Mouse (Mus musculus) spleen, postnatal 36 days (tissue): Measurements from ENCODE around the gene Fcrl1.
"Not testable (repeated sequence)": the region's sequence is repeated elsewhere in the genome, so short reads cannot be mapped to it uniquely, and the experiment has no call there.

Experiments used
- DNase-seq, 2 experiments: peaks; one replicate each; pipeline ENCODE4 v3.0.0; 2022; ENCODE audit warnings: low spot score in 2 of 2, mixed read lengths in 1 of 2

The Fcrl1 gene

DNA sequence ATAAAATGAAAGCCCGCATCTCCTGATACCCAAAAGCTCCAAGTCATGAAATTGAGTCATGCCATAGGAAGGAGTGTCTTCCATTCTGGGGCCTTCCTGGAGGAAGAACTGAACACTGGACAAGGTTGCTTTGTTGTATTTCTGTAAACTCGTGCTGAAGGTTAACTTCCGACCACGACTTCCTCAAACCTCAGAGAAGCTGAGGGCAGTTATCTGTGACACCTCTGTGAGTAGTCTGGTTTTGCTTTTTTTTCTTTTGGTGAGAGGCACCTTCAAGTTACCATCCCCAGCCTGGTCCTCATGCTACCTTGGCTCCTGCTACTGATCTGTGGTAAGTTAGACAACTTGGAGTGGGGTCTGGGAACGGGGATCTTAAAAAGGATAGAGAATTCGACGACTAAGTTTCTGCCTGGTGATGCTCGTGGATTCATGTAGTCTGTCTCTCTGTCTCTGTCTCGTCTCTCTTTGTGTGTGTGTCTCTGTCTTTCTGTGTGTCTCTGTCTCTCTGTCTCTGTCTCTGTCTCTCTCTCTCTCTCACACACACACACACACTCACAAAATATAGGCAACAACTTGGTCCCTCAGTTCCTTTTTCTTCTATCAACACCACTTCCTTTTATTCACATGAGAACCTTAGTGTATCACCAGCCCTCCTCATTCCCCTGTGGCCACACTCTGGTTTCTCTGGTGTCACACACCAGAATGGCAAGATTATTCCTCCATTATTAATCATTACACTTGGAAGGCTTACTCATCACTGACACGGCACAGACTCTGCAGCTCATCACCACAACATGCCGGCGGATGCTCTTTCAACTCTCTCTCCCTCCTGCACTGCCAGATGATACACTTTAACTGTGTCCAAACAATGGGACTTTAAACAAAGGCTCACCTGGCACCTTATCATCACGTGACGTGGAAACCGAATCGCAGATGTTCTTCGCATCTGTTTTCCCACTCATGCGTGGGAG, at the start of gene Fcrl1:
Gene Fcrl1 (plus strand): TSS at position 193 of the 971 bp plus-strand sequence.
- DNase-seq, result peak; percentile 75 to 82

DNA sequence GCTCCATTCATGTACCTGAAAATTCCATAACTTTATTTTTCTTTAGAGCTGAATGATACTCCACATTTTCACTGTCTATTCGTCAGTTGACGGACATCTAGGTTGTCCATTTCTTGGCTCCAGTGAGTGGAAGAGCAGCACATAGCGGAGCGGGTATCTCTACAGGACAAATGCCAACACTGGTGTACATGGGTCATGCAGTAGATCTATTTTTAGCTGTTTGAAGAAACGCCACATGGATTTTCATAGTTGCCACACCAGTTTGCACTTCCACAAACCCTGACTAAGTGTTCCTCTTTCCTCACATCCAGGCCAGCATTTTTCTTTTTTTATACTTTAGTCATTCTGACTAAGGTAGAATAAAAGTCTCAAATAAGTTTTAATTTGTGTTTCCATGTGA, 38.3 kb upstream of the Fcrl1 start:
- DNase-seq, result no peak

DNA sequence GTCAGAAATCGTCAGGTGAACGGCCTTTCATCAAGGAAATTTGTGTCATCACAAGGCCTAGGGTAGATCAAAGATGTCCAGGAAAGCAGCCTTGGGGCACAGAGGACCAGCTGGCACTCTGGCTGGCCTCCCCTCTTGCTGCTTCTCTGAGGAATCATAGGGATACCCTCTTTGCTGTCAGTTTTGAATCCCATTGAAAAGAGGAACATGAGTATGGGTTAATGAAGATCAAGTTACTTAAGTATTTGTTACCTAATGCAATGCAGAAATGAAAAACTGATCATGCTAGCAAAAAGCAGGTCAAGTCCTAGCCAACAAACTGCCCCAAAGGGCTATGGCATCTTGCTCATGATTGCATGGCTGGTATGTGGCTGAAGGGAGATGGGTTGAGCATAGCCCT, 25.2 kb upstream of the Fcrl1 start:
- DNase-seq, result not testable (repeated sequence)

DNA sequence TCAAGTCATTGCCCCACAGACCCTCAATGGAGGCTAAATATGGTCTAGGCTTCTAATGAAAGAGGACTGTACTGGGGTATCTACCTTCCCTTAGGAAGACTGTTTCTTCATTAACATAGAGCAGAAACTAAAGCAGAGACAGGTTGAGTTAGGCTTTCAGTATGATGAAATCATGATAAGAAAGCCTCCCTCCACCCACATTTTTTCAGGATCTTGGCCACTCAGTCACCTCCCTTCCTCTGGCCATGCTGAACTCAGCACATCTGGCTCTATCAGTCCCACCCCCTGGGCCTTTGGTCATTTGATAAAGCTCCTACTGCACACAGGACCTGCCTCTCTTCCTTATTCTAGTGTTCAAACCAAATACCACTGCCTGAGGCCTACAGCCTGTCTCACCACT, 18.6 kb upstream of the Fcrl1 start, which contains the start of gene Cd5l:
Gene Cd5l (plus strand): TSS at position 301 of the 400 bp plus-strand sequence.
- DNase-seq, result no peak

DNA sequence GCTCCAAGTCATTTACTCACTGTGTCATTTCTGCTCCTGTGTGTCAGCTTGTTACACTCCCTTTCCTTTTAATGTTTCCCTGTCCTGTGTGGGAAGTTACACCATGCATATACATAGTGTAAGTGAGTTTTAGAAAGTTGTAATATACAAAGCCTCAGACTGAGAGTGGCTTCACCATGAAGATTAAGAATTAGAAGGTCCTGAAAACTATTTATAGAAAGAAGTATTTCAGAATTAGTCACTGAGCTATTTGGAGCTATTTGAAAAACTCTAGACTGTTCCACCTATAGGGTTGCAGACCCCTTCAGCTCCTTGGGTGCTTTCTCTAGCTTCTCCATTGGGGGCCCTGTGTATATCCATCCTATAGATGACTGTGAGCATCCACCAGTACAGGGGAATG, 17.0 kb upstream of the Fcrl1 start:
- no peak for DNase-seq

DNA sequence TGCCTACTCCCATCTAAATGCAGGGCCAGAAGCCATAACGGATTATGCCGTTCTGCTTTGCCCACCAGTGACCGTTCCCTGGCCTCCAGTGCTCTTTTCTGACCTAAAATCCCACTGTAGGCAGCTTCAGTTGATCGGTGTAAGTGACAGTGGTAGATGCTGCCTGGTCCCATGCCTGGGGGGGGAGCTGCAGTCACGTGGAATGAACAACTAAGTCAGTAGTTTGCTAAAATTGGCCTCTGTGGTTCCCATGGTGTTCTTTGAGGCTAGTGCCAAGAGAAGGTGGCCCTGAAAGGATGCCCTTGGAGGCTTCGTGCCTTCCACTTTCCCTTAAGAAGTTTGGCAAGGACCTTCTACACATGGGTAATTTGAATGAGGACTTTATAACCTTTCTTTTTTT, 15.7 kb upstream of the Fcrl1 start:
- peak in 1 of 2 experiments; percentile 46 for DNase-seq

DNA sequence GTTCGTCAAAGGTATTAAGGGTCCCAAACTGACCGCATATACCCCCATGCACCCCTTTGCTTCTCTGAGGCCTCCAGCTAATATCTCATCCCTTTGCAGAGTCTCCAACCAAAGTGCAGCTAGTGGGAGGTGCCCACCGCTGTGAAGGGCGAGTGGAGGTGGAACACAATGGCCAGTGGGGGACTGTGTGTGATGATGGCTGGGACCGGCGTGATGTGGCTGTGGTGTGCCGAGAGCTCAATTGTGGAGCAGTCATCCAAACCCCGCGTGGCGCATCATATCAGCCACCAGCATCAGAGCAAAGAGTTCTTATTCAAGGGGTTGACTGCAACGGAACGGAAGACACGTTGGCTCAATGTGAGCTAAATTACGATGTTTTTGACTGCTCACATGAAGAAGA, 10.5 kb upstream of the Fcrl1 start:
- DNase-seq, result no peak

DNA sequence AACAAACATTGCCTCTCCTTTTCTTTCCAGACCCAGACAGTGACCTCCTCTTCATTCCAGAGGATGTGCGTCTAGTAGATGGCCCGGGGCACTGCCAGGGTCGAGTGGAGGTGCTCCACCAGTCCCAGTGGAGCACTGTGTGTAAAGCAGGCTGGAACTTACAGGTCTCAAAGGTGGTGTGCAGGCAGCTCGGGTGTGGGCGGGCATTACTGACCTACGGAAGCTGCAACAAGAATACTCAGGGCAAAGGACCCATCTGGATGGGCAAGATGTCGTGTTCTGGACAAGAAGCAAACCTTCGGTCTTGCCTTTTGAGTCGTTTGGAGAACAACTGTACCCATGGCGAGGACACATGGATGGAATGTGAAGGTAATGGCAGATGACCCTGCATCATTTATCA, 8.7 kb upstream of the Fcrl1 start:
- DNase-seq, result no peak

DNA sequence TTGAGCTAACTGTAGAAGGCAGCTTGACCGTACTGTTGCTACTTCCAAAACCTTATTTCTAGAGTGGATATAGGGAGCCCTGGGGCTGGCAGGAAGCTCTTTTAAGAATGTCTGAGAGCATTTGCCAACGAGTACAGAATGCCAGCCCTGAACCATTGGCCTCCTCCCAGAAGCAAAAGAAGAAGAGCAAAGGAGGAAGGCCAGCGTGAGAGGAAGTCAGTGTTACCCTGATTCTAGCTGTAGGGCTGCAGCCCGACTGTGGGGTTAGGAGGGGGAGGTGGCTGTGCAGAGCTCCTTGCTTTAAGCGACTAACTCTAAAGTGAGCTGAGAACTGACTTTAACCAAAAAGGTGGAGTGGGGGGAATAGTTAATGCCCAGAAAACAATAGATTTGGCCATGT, 7.0 kb upstream of the Fcrl1 start:
- peak; percentile 45 to 47 for DNase-seq

DNA sequence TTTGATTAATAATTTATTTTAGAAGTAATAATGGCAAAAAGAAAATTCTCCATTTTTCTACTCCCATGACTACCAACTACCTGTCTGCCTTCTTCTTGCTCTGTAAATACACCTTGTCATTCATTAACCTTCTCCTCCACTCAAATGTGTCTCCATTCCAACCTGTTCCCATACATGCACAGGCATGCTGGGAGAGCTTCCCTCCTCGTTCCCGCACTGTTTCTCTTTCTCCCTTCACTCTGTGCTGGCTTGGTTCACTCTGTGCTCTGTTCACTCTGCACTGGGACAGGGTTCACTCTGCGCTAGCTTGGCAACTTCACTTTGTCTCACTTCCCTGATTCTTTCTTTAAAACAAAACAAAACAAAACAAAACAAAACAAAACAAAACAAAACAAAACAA, 1.0 kb downstream of the Fcrl1 start:
- no peak for DNase-seq

DNA sequence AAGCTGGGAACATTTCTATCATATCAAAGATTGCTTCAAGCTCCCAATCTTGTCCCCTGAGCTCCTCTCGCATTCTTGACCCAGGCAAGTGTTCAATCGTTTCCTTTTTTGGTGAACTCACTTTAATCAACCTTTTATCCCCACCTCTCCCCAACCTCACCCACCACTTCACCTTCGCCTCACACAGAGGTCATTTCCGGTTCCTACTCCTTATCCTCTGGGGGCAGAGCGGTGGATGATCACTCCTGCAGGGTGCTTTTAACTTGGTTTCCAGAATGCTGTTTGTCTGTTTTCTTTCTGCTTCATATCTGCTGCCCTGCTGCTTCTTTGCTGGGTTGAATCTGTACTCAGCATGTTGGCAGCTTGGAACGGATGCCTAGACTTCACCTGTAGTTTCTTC, 1.5 kb downstream of the Fcrl1 start:
- DNase-seq, result peak; percentile 58 to 64

DNA sequence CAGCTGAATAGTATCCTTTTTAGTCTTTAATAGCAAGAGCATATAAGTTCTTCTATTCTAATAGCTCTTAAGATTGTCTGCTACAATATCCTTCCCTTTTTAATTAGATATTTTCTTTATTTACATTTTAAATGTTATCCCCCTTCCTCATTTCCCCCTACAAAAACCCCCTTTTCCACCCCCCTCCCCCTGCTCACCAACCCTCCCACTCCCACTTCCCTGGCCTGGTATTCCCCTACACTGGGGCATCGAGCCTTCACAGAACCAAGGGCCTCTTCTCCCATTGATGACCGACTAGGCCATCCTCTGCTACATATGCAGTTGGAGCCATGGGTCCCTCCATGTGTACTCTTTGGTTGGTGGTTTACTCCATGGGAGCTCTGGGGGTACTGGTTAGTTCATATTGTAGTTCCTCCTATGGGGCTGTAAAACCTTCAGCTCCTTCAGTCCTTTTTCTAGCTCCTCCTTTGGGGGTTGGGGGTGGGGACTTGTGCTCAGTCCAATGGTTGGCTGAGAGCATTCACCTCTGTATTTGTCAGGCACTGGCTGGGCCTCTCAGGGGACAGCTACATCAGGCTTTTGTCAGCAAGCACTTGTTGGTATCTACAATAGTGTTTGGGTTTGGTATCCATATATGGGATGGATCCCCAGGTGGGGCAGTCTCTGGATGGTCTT, 3.6 kb downstream of the Fcrl1 start:
- DNase-seq, result peak; percentile 90 to 92

DNA sequence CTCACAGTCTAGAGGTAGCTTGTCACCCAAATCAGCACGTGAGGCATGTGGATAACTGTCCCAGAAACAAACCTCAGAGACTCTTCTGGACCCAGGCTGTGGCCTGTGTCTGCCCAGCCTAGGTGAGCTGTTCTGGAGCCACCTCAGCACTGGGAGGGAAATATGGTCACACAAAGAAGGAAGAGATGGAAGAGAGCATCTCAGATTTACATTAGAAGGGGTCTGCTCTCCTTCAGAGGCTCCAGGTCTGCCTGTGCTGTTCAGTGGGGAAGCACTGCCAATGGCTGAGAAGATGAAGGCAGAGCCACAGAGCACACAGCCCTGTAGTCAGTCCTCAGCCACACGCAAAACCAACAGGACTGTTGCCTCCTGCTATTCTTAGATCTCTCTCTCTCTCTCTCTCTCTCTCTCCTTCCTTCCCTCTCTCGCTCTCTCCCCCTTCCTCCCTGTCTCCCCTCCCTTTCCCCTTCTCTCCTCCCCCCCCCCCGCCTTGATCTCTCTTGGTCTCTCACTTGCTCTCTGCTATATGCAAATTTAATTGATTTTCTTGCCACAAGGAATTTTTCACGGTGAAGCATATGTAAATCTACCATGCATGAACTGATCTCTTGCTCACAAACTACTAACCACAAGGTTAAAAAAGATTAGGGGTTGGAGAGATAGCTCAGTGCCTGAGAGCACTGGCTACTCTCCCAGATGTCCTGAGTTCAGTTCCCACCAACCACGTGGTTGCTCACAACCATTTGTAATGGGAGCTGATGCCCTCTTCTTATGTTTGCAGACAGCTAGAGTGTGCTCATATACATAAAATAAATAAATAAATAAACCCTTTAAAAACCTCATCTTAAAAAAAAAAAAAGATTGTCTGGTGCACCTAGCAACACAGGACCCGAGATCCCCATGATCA, 5.9 kb downstream of the Fcrl1 start:
- peak; percentile 35 to 49 for DNase-seq

DNA sequence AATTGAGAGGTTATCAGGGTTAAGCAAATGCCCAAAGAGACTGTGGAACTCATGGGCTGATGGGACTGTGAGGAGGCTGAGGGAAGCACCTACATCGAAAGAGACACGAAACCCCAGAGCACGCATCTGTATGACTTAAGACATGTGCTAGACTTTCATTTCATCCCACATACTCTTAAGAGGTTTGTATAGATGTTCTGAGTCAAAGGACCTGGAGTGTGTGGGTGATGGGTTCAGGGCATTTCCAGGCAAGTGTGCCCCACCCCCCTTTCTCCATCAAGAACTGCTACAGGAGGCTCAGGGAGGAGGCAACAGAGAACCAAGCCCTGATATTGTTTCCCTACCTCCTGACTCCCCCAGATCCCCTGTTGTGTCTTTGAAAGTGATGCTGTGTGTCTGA, 7.1 kb downstream of the Fcrl1 start:
- no peak for DNase-seq

DNA sequence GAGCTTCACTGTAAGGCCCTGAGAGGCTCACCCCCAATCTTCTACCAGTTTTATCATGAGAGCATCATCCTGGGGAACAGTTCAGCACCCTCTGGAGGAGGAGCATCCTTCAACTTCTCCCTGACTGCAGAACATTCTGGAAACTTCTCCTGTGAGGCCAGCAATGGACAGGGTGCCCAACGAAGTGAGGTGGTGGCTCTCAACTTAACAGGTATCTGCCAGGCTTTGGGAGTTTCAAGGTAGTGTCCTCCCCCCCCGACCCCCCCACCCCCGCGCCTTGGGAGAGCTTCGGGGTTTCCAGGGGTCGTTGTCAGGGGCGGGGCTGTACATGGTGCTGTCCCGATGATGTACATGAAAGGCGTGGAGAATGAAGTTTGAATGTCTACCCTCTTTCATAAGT, 8.9 kb downstream of the Fcrl1 start:
- no peak for DNase-seq

DNA sequence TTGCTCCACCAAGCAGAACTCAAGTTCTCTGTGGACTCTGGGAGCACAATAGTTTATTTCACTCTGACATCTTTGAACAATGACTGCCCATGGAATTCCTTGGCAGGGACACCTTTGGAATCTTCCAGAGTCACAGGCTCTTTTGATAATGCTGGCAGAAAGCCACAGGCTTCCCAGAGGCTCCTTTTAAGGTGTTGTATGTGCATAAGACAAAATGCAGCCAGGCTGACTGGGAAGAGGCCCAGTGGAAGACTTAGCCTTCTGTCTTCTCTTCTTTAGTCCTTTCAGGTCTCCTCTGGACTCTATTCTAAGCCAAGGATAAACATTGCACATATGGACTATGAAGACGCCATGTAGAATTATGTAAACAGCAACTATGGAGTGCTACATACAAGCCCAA, 14.7 kb downstream of the Fcrl1 start:
- DNase-seq, result no peak

DNA sequence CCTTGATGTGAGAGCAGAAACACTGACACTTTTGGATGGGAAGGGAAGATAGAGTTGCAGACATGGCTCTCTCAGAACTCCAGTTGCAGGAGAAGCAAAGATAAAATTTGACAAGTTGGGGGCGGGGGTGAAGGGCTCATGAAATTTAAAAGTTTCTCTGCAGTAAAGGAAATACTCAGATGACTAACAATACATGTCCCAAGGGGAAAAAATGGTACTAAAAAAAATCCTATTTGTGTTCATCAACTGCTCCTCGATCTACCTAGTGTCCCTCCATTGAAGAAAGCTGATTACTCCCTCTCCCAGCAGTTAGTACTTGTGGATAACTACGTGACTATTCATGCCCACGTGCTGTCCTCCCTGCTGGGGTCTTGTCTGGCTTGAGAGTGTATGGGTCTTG, 22.6 kb downstream of the Fcrl1 start:
- DNase-seq, result peak in 1 of 2 experiments; percentile 36

DNA sequence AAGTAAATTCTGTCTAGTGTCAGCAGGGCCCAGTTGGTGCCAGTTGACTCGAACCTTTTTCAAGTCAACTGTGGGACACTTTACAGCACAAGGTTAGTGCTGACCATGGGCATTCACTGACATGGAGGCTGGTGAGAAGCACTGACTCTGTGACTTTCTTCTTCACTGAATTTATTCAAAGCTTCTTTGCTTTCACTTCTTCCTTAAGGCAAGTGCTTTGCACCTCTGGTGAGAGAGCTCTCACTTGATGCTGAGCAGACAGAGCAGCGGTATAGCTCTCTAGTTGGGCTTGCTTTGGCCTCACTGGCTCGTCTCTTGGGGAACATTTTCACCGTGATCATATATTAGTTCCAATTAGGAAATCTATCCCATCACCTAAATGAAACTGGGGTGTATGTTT, 23.7 kb downstream of the Fcrl1 start:
- DNase-seq, result peak; percentile 60 to 67

DNA sequence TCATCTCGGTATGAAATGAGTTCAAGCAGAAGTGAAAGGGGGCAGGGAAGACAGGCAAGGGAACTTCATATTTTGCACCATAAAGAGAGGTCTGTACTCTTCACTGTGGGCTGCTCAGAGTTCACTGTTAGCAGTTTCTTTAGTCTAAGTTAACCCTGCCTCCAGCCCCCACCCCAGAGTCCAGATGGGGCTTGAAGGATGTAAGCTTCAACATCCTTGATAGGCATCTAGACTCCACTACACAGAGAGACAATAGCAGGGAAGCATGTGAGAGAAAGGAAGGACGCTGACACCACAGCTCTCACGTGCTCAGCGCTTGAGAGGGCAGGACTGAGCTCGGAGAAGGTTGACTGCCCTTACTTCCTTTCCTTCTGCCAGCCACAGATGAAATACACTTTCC, 25.1 kb downstream of the Fcrl1 start:
- peak; percentile 86 to 87 for DNase-seq

DNA sequence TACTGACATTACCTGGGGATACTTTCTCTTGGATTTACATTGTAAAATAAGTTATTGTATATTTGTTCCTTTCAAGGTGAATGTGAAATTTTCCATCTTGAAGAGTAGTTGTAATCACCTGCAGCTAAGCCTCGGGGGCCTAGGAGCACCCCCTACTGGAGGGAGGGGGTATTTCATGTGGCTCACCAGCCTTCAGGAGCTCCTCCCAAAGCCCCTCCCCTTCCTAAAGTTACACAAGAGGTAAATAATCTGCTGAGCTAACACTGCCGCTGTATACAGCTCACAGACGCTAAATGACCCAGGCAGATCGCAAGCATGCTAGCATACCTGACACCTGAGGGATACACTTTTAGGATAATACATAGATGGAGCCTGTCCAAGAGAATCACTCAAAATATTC, 32.0 kb downstream of the Fcrl1 start:
- DNase-seq, result peak; percentile 72 to 80

DNA sequence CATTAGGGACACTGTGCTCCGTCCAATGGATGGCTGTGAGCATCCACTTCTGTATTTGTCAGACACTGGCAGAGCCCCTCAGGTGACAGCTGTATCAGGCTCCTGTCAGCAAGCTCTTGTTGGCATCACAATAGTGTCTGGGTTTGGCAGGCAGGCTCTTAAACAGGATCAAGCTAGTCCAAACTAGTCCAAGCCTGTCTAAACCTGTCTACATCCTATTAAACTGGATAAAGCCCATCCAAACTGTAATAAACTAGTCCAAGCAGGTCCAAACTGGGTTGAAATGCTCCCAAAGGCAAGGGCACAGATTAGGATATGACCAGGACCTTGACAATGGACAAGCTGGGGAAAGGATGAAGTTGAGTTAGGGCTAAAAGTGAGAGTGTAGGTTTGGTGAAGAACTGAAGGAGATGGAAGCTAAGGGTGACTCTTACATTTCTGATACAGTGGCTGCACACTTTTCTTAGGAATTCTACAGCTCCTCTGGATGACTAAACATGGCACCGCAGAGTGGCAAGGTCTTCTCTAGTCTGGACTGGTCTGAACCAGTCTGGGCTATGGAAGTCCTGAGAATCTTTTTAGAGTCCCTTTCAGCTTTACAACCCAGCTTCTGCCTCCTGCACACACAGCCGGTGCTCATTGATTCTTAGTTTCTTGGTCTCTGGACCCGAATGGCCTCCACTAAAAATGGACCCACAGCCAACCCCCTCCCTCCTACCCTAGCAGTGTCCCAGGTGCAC, 33.2 kb downstream of the Fcrl1 start:
- DNase-seq, result no peak
